Mouse (Mus musculus): ENCODE results near the gene Comt. TPM values are rescaled to one million over a fixed set of nuclear protein-coding genes. Genes with fewer than 3 reads are reported as not detected.
A peak's percentile ranks its signal among the peaks of the same experiment; 100 is the strongest.

Comt gene
- polyA plus RNA-seq, 2 experiments = 82.4 to 84.5 TPM

DNA sequence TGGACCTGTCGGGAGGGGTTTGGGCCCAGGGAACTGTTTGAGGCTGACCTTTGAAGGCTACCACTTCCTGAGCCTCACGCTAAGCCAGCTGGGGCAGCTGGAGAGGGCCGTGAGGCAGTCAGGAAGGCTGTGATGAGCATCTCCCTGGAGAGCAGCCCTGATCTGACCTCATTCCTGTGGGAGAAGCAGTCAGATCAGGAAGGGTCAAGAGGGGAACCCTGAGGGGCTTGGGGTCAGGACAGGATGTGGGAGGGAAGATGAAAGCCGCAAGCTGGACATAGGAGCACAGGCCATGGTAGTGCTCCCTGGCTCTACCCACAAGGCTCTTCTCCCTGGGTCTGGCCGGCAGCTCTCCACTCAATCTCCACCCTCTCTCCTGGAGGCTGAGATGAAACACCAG, 27.2 kb upstream of the Comt start:
- 48% methylated on average over 5 of the region's 5 CpGs for WGBS
- TF ChIP-seq POLR2A (IDR thresholded peaks at IDR 0.05; ENCODE audit: borderline replicate concordance, extremely low read depth, insufficient read depth, insufficient read length) = no peak
- H3K4me1 ChIP-seq (ENCODE audit: control insufficient read depth, insufficient read depth, low read length) = peaks cover 14% of the 10 kb centered on the region; the same call in 1 of the 2 replicates
- peaks cover 9% of the 10 kb centered on the region; the same call in 1 of the 2 replicates for H3K36me3 ChIP-seq (ENCODE audit: control insufficient read depth, insufficient read depth, low read length)
- H3K27ac ChIP-seq (replicated peaks; ENCODE audit: low read depth, low read length) = no peak overlapping the region
- H3K4me2 ChIP-seq (replicated peaks; ENCODE audit: low read depth, low read length, severe bottlenecking) = no peak overlapping the region
- H3K9ac ChIP-seq (ENCODE audit: low read depth, low read length, severe bottlenecking) = no peak overlapping the region
- DNase-seq (ENCODE audit: low spot score) = no peak
- ATAC-seq (ENCODE audit: low FRiP score, low read depth) = no peak
- H3K9me3 ChIP-seq (ENCODE audit: control insufficient read depth, low read length) = no peaks in the 10 kb centered on the region
- no peak overlapping the region for H3K4me3 ChIP-seq (replicated peaks; ENCODE audit: low read length)
- H3K27me3 ChIP-seq (ENCODE audit: control insufficient read depth, insufficient read depth, low read length) = no peaks in the 10 kb centered on the region

DNA sequence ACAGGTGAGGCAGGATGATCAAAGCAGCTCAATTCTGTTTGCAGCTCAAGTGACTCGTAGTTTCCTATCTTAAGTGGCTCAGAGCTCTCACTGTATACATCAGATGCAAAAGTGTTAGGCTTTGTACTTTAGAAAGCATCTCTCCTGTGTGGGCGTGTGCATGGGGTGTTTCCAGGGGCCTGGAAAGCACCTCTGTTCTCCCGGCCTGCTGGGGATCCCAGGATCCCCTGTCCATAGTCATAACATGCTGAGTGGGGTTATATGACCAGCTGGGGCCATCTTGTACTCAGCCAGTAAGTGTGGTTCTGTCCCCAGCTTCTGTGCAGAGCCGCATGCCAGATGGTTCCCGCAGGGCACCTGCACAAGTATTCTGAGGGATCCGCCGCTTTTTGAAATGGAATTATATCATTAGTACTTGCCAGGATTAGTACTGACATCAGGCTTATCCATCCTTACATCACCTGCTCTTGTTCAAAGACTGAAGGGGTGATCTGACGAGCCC, 25.8 kb upstream of the Comt start:
- Histone ChIP-seq H3K4me3 (replicated peaks; ENCODE audit: low read length) (no peak overlapping the region), H3K27me3 (ENCODE audit: control insufficient read depth, insufficient read depth, low read length) (no peaks in the 10 kb centered on the region), H3K9me3 (ENCODE audit: control insufficient read depth, low read length) (no peaks in the 10 kb centered on the region), H3K36me3 (ENCODE audit: control insufficient read depth, insufficient read depth, low read length) (peaks cover 6% of the 10 kb centered on the region; the same call in 1 of the 2 replicates), H3K27ac (replicated peaks; ENCODE audit: low read depth, low read length) (no peak overlapping the region), H3K9ac (ENCODE audit: low read depth, low read length, severe bottlenecking) (no peak overlapping the region), H3K4me1 (ENCODE audit: control insufficient read depth, insufficient read depth, low read length) (peaks cover 23% of the 10 kb centered on the region), H3K4me2 (replicated peaks; ENCODE audit: low read depth, low read length, severe bottlenecking) (no peak overlapping the region)
- DNase-seq (ENCODE audit: low spot score) = no peak
- no peak for ATAC-seq (ENCODE audit: low FRiP score, low read depth)
- WGBS = 83% methylated on average over 8 of the region's 8 CpGs
- no peak for TF ChIP-seq POLR2A (IDR thresholded peaks at IDR 0.05; ENCODE audit: borderline replicate concordance, extremely low read depth, insufficient read depth, insufficient read length)

- H3K4me3 ChIP-seq (replicated peaks; ENCODE audit: low read length) = no peak overlapping the region
- TF ChIP-seq POLR2A (IDR thresholded peaks at IDR 0.05; ENCODE audit: borderline replicate concordance, extremely low read depth, insufficient read depth, insufficient read length) = no peak
- ATAC-seq (ENCODE audit: low FRiP score, low read depth) (peak; percentile 32; the same call in 1 of the 2 replicates), DNase-seq (ENCODE audit: low spot score) (peak; percentile 48)
- peaks cover 23% of the 10 kb centered on the region for H3K4me1 ChIP-seq (ENCODE audit: control insufficient read depth, insufficient read depth, low read length)
- H3K27me3 ChIP-seq (ENCODE audit: control insufficient read depth, insufficient read depth, low read length) = no peaks in the 10 kb centered on the region
- 36% methylated on average over 9 of the region's 9 CpGs for WGBS
- H3K4me2 ChIP-seq (replicated peaks; ENCODE audit: low read depth, low read length, severe bottlenecking) = no peak overlapping the region
- H3K36me3 ChIP-seq (ENCODE audit: control insufficient read depth, insufficient read depth, low read length) = 0 out of 2 replicates have a peak, but pooled peaks cover under 1% of the 10 kb centered on the region
- H3K9ac ChIP-seq (ENCODE audit: low read depth, low read length, severe bottlenecking) = no peak overlapping the region
- no peak overlapping the region for H3K27ac ChIP-seq (replicated peaks; ENCODE audit: low read depth, low read length)
- H3K9me3 ChIP-seq (ENCODE audit: control insufficient read depth, low read length) = no peaks in the 10 kb centered on the region
Measured at GRCm38 (mm10) chr16:18451486-18452181, 25.0 kb upstream of the Comt start.

DNA sequence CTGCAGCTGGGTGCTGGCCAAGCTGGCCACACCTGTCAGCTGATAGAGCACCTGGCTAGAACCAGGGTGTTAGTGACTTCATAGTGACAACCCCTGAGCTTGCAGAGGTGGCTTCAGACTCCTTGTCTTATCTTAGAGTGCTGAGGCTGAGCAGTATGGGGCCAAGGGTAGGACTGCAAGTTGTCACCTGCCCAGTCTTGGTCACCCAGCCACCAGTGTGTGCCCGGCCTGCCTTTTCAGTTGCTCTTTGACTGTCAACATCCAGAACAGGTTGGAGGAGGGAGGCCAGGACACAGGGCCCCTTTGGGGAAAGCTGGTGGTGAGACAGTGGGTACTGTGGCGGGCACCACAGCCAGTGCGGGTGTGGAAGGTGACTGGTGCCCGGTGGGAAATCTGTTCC, 22.4 kb upstream of the Comt start:
- Histone ChIP-seq H3K9me3 (ENCODE audit: control insufficient read depth, low read length) (no peaks in the 10 kb centered on the region), H3K4me2 (replicated peaks; ENCODE audit: low read depth, low read length, severe bottlenecking) (no peak overlapping the region), H3K27me3 (ENCODE audit: control insufficient read depth, insufficient read depth, low read length) (no peaks in the 10 kb centered on the region), H3K27ac (replicated peaks; ENCODE audit: low read depth, low read length) (no peak overlapping the region), H3K4me1 (ENCODE audit: control insufficient read depth, insufficient read depth, low read length) (peaks cover 23% of the 10 kb centered on the region), H3K36me3 (ENCODE audit: control insufficient read depth, insufficient read depth, low read length) (no peaks in the 10 kb centered on the region), H3K9ac (ENCODE audit: low read depth, low read length, severe bottlenecking) (no peak overlapping the region), H3K4me3 (replicated peaks; ENCODE audit: low read length) (no peak overlapping the region)
- 96% methylated on average over 4 of the region's 4 CpGs for WGBS
- DNase-seq (ENCODE audit: low spot score) (no peak), ATAC-seq (ENCODE audit: low FRiP score, low read depth) (no peak)
- no peak for TF ChIP-seq POLR2A (IDR thresholded peaks at IDR 0.05; ENCODE audit: borderline replicate concordance, extremely low read depth, insufficient read depth, insufficient read length)

GRCm38 (mm10) chr16:18448104-18448503, 21.5 kb upstream of the Comt start:
- Histone ChIP-seq H3K36me3 (ENCODE audit: control insufficient read depth, insufficient read depth, low read length) (no peaks in the 10 kb centered on the region), H3K4me2 (replicated peaks; ENCODE audit: low read depth, low read length, severe bottlenecking) (no peak overlapping the region), H3K9me3 (ENCODE audit: control insufficient read depth, low read length) (no peaks in the 10 kb centered on the region), H3K27me3 (ENCODE audit: control insufficient read depth, insufficient read depth, low read length) (no peaks in the 10 kb centered on the region), H3K4me1 (ENCODE audit: control insufficient read depth, insufficient read depth, low read length) (peaks cover 23% of the 10 kb centered on the region), H3K27ac (replicated peaks; ENCODE audit: low read depth, low read length) (no peak overlapping the region), H3K9ac (ENCODE audit: low read depth, low read length, severe bottlenecking) (no peak overlapping the region), H3K4me3 (replicated peaks; ENCODE audit: low read length) (no peak overlapping the region)
- ATAC-seq (ENCODE audit: low FRiP score, low read depth) = no peak; the same call in 1 of the 2 replicates
- DNase-seq (ENCODE audit: low spot score) = no peak
- WGBS = 41% methylated on average over 6 of the region's 6 CpGs
- no peak for TF ChIP-seq POLR2A (IDR thresholded peaks at IDR 0.05; ENCODE audit: borderline replicate concordance, extremely low read depth, insufficient read depth, insufficient read length)

Data from limb, embryonic 14.5 days (tissue).